Mouse (Mus musculus) thymus, postnatal 25 days (tissue): ENCODE data around the gene Ppt2.
A peak's percentile ranks its signal among the peaks of the same experiment; 100 is the strongest.

Source experiments
- DNase-seq: peaks from one replicate; pipeline ENCODE4 v3.0.0; 2022

The Ppt2 gene

GRCm38 (mm10) chr17:34635671-34636070, 7.4 kb upstream of the Ppt2 start:
- DNase-seq, result no peak

DNA sequence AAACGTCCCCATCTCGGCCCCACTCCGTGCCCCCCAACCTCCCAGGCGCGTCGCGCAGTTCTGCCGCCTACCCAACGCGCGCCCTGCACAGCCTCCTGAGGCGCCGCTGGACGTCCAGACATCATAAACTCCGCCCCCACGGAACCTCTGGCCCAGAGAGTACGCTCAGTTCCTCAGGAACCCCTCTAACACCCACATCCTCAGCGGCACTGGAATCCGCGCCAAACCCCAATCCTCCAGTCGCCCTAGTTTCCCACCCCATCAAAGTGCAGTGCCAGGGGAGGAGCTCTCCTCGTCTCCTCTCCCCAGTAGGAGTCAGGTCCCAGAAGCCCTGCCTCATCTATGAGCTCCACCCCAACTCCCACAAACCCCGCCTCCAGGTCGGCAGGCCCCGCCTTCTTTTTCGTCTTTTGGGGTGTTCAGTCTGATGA, 4.0 kb upstream of the Ppt2 start:
- DNase-seq, result peak; percentile 89

GRCm38 (mm10) chr17:34631647-34632046, 3.3 kb upstream of the Ppt2 start:
- DNase-seq, result peak; percentile 38

GRCm38 (mm10) chr17:34630761-34631301, 2.5 kb upstream of the Ppt2 start:
- peak; percentile 77 for DNase-seq

DNA sequence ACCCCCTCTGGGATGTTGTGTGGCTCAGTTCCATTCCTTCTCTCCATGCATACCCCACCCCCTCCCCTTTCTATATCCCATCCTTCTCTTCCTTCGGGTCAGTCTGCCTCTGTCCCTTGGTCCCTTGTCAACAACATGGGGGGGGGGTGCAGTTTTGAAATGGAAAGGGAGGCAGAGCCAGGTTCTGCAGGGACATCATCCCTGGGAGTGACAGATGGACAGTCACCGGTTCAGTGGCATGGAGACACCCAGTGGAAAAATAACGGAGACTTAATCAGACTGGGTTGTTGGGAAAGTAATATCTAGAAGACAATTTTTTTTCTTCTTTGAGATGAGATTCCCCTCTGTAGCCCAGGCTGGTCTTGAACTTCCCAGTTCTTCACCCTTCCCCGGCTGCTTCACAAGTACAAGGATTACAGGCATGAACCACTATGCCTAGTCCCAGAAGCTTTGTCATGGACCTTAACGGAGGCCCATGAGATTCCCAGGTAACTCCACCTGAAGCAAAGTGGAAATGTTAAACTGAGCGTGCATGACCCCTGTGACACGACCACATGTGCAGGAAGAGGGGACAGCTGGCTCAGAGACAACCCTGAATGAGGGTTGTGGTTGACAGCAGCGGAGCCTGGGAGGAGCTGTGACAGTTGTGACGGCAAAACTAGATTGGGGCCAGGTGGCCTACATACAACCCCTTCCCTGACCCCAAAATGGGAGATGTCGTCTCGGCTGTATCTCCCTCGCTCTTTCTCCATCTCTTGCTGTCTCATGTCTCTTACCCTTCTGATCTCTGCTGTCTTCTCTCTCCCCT, 1.7 kb upstream of the Ppt2 start:
- DNase-seq, result peak; percentile 83

DNA sequence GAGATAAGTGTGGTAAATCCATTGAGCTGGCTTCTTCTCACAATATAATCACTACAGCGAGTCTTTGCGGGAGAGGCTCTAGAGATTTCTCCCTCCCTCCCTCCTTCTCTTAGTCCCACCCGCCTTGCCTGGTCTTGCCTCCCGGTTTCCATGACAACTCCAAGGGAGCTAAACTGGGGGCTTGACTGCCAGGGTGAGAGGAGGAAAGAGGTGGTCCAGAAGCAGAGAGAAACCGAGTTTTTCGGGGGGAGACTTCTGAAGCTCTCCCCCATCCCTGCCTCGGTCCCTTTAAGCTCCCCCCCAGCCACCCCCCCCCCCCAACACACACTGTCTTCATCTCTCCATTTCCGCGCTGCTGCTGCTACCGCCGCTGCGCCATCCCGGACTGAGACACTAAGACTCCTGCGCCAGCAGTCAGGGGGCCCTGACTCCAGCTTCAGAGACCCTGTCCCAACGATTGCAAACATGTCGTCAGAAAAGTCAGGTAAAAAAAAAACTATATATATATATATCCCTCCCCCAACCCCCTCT, 976 bp upstream of the Ppt2 start, which contains the start of gene Prrt1:
Prrt1 (plus strand) TSS at position 313 of the 531 bp plus-strand sequence.
- peak; percentile 65 for DNase-seq

GRCm38 (mm10) chr17:34628644-34628967, 296 bp upstream of the Ppt2 start:
- peak; percentile 57 for DNase-seq

DNA sequence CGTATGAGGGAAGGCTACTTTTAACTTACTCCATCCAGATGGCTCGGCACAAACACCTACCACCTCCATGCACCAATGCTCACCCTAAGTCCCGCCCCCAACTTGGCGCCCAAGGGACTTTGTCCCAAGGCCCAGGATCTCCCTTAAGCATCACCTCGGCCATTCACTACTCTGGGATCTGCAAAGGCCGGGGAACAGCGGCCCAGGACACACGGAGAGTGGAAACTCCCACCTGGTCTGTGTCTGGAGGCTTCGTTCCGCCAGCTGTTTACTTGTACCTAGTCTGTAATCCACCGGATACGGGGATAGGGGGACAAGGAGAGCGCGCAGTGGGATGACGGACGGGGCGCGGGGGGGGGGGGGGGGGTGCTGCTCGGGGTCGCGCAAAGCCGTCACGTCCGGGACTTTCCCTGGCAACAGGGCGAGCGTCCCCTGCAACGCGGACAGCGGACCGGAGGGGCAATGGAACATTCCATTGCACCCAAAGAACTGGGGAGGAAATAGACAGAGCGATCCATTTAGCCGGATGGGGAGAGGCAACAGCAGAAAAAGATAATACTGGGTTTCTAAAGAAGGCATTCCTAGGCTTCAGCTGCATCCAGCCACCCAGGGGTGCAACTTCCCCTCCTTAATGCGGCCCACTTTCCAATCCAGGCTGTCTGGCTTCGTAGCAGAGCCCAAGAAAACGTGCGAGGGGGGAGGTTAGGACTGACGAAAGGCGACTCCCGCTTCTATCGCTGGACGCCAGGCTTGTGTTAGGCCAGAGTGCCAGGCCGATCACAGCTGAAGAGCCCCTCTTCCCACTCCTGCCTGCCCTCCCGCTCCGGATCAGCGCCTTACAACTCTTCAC, 992 bp downstream of the Ppt2 start:
- peak; percentile 81 for DNase-seq

- peak; percentile 66 for DNase-seq
Measured at GRCm38 (mm10) chr17:34626773-34627092, 1.6 kb downstream of the Ppt2 start.

GRCm38 (mm10) chr17:34626062-34626772, 2.1 kb downstream of the Ppt2 start:
- DNase-seq, result no peak

- DNase-seq, result no peak
Measured at GRCm38 (mm10) chr17:34624981-34625380, 3.3 kb downstream of the Ppt2 start.

DNA sequence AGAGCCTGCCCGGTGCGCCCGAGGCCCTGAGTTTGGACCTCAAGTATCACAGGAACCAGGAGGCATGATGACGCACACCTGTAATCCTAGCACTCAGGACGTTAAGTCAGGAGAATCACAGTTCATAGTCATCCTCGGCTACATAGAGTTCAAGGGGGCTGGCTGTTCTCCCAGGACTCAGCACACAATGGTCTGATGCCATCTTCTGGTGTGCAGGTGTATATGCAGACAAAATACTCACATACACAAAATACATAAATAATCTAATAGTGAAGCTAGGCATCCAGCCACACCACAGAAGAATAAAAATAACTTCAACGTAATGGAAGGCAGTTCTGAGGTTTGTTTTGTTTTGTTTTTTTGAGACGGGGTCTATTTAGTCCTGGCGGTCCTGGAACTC, 5.1 kb downstream of the Ppt2 start:
- no peak for DNase-seq

DNA sequence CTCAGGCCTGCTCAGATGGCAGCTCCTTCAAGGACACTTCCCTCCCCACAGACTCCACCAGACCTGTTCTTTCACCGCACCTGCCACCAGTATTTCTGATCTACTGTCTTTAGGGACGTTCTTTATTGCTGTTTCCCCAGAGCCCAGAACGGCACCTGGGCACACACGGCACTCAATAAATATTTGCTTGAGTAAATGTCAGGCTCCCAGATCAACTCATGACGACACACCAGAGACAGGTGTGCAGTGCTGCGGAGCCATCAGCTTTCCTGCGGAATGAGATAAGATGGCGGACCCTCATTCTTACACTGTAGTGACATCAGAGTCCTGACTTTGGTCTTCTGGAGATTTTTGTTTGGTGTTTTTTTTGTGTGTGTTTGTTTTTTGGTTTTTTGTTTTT, 7.3 kb downstream of the Ppt2 start:
- DNase-seq, result no peak

DNA sequence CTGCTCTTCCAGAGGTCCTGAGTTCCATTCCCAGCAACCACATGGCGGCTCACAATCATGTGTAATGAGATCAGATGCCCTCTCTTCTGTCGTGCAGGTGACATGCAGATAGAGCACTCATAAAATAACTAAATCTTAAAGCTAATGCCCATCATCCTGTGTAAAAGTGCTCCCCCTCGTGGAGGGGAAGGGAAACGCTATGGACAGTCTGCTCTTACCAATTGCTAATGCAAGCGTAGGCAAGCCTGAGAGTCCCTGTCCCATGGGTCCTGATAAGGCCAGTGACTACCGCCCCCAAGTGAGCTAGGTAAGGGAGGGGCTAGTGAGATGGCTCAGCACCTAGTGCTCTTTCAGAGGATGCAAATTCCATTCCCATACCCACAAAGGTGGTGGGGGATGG, 9.3 kb downstream of the Ppt2 start:
- DNase-seq, result peak; percentile 85

- no peak for DNase-seq
Measured at GRCm38 (mm10) chr17:34615871-34616270, 12.4 kb downstream of the Ppt2 start, which contains the start of gene Egfl8. Gene Egfl8, minus strand, starts transcription at chr17:34615971.

GRCm38 (mm10) chr17:34613830-34614229, 14.5 kb downstream of the Ppt2 start:
- DNase-seq, result no peak

DNA sequence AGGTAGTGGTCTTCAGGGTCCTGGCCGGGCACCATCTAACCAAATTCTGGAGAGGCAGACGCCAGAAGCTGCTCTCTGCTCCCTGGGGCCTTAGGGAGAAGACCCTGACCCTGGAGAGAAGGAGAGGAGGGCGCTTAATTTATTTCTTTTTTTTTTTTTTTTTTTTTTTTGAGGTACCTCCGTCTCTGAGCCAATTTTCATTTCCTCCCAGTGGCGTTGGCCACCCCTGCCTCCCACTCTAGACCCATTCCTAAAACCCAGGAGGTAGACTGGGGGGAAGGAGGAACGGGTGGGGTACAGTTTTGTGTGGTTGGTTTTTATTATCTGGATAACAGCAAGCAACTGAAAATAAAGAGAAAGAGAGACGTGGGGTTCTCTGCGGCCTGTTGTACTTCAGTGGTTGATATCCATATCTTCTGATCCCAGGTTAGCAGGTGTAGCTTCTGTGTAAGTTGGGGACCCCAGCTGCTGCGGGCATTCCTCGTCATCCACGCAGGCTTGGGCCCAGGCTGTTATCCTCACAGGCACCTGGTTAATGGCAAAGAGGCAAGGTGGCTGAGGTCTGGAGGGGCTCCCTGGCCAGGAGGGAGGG, 15.2 kb downstream of the Ppt2 start:
- no peak for DNase-seq

- DNase-seq, result no peak
Measured at GRCm38 (mm10) chr17:34611050-34611449, 17.3 kb downstream of the Ppt2 start.

DNA sequence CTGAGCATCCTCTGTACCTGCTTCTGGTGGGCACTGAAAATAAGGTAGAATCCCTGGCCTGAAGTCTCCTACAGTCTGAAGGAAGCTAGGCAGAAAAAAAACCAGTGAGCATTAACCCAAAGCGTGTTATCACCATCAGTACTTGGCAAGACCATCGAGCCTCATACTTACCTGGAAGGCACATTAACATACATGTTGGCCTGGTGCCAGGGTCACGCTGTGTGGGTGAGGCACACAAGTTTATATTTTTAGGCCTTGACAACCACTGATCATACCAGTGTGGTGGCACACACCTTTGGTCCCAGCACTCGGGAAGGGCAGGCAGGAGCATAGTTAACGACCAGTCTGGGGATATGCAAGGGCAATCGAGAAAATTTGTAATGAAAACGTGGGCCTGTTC, 20.3 kb downstream of the Ppt2 start:
- DNase-seq, result no peak

DNA sequence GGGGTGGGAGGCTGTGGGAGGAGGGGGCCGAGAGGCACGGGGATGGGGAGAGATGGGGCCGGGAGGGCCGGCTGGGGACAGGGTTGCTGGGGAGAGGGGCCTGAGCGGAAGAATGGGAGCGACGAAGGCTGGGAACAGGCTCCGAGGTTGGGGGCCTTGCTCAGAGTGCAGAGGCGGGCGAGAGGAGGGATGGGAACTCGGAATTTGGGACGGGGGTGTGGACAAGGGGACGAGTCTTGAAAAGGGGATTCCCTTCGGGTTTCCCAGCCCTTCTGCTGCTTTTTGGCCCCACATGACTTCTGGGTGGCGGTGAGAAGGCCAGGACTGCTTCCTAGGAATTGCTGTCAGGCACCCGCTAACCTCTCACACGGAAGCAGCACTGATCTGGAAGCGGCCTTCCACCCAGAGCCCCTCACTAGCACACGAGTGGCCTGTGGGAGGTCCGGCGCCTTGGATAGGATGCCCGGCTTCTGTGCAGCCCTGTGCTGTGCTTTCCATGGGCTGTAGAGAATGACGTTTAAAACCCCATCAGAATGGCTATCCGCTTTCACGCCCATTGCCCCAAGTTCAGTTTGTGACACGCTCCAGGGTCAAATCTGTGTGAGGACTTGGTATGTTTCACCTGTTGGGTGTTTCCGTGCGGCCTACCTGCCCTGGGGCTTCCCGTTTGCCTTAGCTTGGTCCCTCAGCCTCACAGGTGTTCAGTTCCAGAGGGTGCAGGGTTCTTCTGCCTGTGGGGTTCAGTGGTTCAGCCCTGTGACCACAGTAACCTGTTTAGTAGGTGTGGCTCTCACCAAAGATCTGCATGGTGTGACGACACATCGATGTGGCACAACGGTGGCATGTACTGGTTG, 21.9 kb downstream of the Ppt2 start:
- peak; percentile 21 for DNase-seq

DNA sequence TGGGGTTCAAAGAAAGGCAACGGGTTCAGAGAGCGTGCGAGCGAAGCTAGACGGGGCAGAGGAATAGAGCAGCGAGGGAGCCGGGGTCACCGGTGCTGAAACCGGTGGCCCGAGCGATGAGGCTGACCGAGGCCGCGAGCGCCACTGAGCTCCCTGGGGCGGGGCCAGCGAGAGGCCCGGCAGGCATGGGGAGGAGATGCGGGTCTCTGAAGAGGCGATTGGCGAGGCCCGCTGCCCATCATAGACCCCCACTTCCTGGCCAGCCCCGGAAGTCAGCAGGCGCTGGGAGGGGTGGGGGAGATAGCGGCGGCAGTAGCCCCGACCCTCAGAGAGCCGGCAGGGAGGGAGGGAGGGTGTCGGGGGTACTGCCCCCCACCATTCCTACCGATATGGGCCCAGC, 22.7 kb downstream of the Ppt2 start:
- peak; percentile 97 for DNase-seq
